Mouse (Mus musculus) gastrocnemius, postnatal 4 days (tissue): ENCODE measurements around the gene Rab8a. TPM values are rescaled to one million over a fixed set of nuclear protein-coding genes. Genes with fewer than 3 reads are reported as not detected.

Source experiments
- DNase-seq, 2 experiments: peaks; one replicate each; pipeline ENCODE4 v3.0.0; 2021 to 2022; ENCODE audit warnings: low spot score in 2 of 2, mixed read lengths in 2 of 2
- total RNA-seq, 2 experiments: library from RNA; stranded (reverse); gene quantifications; 2 replicates each; pipeline ENCODE4 v1.2.3; 2021

Gene Rab8a
- total RNA-seq, 2 experiments from 2014 or later: 37.6 to 37.7 TPM

DNA sequence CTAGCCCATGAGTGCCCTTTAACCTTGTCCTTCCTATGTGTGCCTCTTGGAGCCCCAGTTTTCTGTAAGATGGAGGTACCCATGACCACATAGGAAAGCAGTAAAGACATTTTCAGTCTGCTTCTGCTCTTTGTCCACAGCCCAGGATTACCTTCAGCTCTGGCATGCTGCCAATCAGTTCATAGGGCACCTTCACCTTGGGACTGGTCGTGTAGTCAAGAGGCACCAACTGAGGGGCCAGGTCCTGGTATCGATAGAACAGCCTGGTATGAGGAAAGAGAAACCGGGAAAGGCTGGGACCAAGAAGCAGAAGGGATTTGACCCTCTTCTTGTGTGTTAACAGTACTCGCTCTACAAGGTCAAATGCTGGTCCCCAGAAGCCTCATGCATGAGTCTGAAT is 49.2 kb downstream of the Rab8a start:
- no peak for DNase-seq

GRCm38 (mm10) chr8:72210710-72211109 is 49.7 kb downstream of the Rab8a start:
- no peak for DNase-seq

DNA sequence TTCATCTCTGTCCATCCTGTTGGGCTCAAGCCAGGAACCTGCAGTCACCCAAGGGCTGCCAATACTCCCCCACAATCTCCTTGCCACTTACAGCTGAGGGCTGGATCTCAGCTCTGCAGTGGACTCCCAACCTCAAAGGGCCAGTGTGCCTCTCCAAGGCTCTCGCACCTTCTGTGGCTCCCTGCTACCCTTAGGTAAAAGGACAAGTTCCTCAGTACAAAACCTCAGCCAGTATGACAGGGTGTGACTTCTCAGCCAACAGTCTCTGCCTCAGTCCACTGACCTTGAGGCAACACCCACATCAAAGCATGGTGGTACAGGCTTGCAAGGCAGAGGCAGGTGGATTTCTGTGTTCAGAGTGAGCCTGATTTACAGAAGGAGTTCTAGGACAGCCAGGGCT is 50.8 kb downstream of the Rab8a start:
- DNase-seq: no peak

DNA sequence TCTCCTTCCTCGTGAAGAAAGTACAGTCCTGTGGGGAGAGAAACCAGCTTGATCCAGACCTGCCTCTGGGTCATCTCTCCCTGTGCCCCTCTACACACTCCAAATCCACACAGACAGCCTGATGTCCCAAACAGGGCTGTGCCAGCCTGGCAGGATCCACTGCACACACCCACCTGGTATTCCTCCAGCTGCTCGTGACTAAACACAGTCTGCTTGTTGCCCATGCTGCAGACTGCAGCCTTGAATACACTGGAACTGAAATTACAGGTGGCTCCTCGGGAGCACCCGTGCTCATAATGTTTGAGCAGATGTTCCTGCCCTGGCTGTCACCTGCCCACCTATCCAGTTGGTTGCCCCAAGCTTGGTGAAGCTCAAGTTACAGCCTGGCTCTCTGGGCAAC is 51.8 kb downstream of the Rab8a start, which contains the start of gene Cib3:
TSS of gene Cib3 (minus strand) at position 87 of the 400 bp plus-strand sequence.
- DNase-seq: no peak

GRCm38 (mm10) chr8:72213536-72213935 is 52.5 kb downstream of the Rab8a start, which contains the start of gene Gm11034:
Gene Gm11034 (minus strand): TSS chr8:72213636.
- no peak for DNase-seq

- DNase-seq: no peak
Observed at GRCm38 (mm10) chr8:72215060-72215459, 54.1 kb downstream of the Rab8a start.

- DNase-seq: no peak
Observed at GRCm38 (mm10) chr8:72215871-72216270, 54.9 kb downstream of the Rab8a start.

- no peak for DNase-seq
Observed at GRCm38 (mm10) chr8:72218781-72219540, 58.0 kb downstream of the Rab8a start.

DNA sequence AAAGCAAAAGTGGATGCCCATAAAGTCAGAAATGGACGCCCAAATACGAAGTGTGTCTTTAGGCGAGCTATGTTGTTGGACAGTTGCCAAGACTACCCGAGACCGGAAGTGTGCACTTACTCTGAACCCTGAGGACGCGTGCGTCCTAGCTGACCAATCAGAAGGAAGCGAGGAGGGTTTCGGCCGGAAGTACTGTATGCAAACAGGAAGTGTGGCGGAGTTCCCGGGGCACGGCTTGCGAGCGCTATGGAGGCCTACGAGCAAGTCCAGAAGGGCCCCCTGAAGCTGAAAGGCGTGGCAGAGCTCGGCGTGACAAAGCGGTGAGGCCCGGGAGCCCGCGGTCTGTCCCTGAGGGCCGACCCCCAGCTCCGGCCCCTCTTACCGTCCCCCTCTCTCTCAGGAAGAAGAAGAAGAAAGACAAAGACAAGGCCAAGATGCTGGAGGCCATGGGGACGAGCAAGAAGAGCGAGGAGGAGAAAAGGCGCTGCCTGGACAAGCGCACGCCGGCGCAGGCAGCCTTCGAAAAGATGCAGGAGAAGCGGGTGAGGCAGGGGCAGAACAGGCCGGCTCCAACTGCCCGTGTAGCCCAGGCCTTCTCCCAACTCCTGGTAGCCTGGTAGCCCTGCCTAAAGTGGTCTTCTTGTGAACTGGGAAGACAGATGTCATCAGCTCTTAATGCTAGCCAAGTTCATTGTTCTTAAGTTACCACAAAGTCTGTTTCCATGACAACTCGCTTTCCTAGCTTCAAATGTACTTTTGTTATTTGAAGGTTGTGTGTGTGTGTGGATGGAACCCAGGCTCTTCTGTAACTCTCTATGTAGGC is 58.8 kb downstream of the Rab8a start, which contains the start of gene Fam32a:
TSS of gene Fam32a (plus strand) at position 190 of the 823 bp plus-strand sequence.
- peak; percentile 71 to 89 for DNase-seq

DNA sequence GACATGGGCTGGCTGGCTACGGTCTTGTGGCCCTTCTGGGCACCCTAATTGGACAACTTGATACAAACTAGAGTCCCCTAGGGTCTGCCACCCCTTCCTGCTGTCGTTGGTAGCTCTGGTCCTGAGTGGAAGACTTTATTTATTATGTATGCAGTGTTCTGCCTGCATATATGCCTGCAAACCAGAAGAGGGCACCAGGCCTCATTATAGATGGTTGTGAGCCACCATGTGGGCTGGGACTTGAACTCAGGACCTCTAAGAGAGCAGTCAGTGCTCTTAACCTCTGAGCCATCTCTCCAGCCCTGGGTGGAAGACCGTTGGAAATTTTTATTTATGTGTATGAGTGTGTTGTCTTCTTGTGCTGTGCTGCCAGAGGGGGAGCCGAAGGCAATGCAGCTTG is 59.8 kb downstream of the Rab8a start:
- no peak for DNase-seq

DNA sequence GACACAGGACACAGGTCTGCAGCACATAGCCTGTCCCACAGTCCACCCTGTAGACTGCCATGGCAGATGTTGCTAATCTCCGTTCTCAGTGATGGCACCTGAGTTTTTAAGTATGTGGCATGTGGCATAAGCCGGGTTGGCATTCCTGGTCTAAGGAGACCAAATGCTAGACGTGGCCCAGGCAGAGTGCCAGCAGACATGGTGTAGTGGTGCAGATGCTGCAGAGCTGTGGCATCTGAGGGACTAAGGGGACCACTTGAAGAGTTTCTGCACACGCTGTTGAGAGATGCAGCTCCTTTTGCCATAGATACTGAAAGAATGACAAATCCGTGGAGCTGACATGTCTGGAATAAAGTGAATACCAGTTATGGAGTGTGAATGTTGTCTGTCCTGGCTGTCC is 61.7 kb downstream of the Rab8a start:
- DNase-seq: no peak

Other genes starting within 250 kb of the Rab8a start
- 10 to 100 TPM in 1 of 2 experiments, 1 to 10 TPM in 1; 7.5 to 10.2 TPM for gene Zfp961, start 210.2 kb upstream of the Rab8a start, total RNA-seq
- under 1 TPM; 0.37 to 0.44 TPM for gene Cyp4f18, start 151.6 kb upstream of the Rab8a start, total RNA-seq
- not detected for gene Olfr372, start 120.0 kb upstream of the Rab8a start, total RNA-seq
- not detected for gene Olfr373, start 78.0 kb upstream of the Rab8a start, total RNA-seq
- gene Olfr374, start 54.2 kb upstream of the Rab8a start, total RNA-seq: not detected
- 100 to 1,000 TPM; 205 to 209 TPM for gene Tpm4, start 26.2 kb upstream of the Rab8a start, total RNA-seq
- not detected for gene Hsh2d, start 28.4 kb downstream of the Rab8a start, total RNA-seq
- not detected for gene Cib3, start 51.6 kb downstream of the Rab8a start, total RNA-seq
- not detected for gene Gm11034, start 52.4 kb downstream of the Rab8a start, total RNA-seq
- gene Fam32a, start 58.5 kb downstream of the Rab8a start, total RNA-seq: 10 to 100 TPM; 24.3 to 25.9 TPM
- 10 to 100 TPM; 46.4 to 48.5 TPM for gene Ap1m1, start 78.8 kb downstream of the Rab8a start, total RNA-seq
- gene Gm10282, start 144.1 kb downstream of the Rab8a start, total RNA-seq: 10 to 100 TPM; 29.3 to 31.8 TPM
- gene Klf2, start 157.8 kb downstream of the Rab8a start, total RNA-seq: 10 to 100 TPM; 40.0 to 47.7 TPM